Mouse (Mus musculus) activated CD4-positive, CD25-positive, alpha-beta regulatory T cell, adult 4 months (primary cell): ENCODE measurements around the gene Mybpc2. TPM values are rescaled to one million over a fixed set of nuclear protein-coding genes. Genes with fewer than 3 reads are reported as not detected.

ENCODE experiments used
- ATAC-seq: one replicate; pipeline ENCODE4 v1.8.0; 2017
- polyA plus RNA-seq, 2 experiments: library from polyadenylated mRNA; unstranded; fragments of 100-300 nt; shearing (Covaris generic); gene quantifications; one replicate each; pipeline ENCODE4 v1.2.1; 2017

Gene Mybpc2
- polyA plus RNA-seq, 2 experiments from 2014 or later: not detected

GRCm38 (mm10) chr7:44484841-44485571, 39.5 kb downstream of the Mybpc2 start:
- ATAC-seq: peak; percentile 70

DNA sequence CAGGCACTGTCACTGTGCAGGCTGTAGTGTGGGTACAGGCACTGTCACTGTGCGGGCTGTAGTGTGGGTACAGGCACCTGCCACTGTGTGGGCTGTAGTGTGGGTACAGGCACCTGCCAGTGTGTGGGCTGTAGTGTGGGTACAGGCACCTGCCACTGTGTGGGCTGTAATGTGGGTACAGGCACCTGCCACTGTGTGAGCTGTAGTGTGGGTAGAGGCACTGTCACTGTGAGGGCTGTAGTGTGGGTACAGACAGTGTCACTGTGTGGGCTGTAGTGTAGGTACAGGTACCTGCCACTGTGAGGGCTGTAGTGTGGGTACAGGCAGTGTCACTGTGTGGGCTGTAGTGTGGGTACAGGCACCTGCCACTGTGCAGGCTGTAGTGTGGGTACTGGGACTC, 40.3 kb downstream of the Mybpc2 start:
- no peak for ATAC-seq

DNA sequence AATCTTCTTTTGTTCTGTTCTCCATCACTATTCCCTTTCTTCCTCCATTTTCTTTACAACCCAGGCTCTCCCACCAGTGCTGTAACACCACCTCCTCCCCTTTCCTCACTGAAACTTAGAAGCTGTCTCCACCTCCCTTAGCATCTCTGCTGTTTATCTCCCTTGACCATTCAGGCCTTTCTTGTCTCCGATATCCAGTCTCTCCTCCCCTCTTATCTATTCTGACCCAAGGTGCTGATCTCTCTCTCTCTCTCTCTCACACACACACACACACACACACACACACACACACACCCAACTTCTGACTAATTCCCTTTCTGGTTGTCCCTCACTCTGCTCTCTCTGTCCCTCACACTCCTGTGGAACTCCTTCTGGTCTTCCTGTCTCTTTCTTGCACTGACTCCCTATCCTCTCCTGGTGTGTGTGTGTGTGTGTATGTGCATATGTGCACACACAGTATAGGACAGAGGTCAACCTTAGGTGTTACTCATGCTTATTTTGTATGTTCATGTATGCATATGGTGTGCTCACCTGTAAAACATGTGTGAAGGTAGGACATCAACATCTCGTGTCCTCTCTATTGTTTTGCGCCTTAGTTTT, 41.5 kb downstream of the Mybpc2 start:
- ATAC-seq: no peak

- no peak for ATAC-seq
These were observed 49.3 kb downstream of the Mybpc2 start for GRCm38 (mm10) chr7:44475046-44475614.

- ATAC-seq: no peak
These were observed 50.0 kb downstream of the Mybpc2 start for GRCm38 (mm10) chr7:44474419-44474818.

GRCm38 (mm10) chr7:44472961-44473646, 51.4 kb downstream of the Mybpc2 start:
- no peak for ATAC-seq

- ATAC-seq: no peak
These were observed 51.9 kb downstream of the Mybpc2 start for GRCm38 (mm10) chr7:44472558-44472885.

DNA sequence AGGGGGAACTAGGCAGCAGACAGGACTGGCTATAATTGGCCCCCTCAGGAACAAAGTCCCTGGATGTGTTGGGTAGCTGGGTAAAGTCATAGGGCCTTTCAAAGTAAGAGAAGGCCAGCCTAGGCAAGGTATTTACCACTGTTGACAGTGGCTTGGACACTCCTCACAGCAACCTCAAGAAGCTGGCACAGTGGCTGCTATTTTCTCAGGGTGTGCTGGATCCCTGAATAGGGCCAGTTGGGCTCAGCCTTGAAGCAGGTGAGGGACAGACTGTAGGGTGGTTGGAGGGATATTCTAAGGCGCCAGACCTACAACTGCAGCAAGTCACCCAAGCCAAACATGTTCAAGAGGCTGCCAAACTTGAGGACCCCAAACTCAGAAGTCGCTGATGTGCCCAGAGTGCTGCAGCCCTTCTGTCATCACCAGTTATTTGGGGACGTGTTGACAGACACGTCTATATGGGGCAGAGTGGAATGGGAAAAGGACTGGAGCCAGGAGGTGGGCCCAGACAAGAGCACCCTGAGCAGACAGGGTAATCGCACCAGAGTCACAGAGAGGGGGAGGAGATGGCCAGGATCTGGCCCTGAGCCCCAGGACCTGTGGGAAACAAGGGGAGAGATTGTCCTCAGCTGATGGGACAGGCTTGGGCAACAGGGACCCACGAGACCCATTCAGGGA, 52.4 kb downstream of the Mybpc2 start:
- no peak for ATAC-seq

DNA sequence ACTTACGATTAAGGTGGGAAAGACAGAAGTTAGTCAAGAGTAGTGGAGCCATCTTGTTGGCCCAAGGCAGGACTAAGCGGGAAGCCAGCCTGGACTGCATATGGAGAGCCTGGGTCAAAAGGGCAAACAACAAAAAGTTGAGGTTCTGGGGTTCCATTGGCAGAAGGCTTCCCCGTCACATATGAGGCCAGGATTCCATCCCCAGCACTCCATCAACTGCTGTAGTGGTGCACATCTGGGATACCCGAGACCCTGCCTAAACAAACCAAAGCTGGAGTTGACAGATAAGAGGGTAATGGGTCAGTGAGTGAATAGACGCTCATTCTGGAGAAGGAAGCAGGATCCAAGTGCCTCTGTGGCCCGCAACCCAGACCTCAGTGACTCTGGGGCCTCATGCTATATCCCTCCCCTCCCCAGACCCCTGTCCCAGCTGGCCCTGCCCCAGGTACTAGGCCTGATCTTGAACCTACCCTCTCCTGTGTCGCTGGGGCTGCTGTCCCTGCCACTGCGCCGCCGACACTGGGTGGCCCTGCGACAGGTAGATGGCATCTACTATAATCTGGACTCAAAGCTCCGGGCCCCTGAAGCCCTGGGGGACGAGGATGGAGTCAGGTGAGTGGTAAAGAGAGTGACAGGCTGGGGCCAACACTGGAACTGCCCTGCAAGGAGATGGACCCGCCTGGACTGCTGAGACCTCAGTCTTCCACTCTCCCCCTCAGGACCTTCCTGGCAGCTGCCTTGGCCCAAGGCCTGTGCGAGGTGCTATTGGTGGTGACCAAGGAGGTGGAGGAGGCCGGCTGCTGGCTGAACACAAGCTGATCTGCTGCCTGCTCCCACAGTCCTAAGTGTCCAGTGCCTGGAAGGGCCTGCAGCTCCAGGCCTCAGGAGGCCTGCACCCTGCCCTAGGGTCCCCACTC, 53.5 kb downstream of the Mybpc2 start:
- no peak for ATAC-seq

DNA sequence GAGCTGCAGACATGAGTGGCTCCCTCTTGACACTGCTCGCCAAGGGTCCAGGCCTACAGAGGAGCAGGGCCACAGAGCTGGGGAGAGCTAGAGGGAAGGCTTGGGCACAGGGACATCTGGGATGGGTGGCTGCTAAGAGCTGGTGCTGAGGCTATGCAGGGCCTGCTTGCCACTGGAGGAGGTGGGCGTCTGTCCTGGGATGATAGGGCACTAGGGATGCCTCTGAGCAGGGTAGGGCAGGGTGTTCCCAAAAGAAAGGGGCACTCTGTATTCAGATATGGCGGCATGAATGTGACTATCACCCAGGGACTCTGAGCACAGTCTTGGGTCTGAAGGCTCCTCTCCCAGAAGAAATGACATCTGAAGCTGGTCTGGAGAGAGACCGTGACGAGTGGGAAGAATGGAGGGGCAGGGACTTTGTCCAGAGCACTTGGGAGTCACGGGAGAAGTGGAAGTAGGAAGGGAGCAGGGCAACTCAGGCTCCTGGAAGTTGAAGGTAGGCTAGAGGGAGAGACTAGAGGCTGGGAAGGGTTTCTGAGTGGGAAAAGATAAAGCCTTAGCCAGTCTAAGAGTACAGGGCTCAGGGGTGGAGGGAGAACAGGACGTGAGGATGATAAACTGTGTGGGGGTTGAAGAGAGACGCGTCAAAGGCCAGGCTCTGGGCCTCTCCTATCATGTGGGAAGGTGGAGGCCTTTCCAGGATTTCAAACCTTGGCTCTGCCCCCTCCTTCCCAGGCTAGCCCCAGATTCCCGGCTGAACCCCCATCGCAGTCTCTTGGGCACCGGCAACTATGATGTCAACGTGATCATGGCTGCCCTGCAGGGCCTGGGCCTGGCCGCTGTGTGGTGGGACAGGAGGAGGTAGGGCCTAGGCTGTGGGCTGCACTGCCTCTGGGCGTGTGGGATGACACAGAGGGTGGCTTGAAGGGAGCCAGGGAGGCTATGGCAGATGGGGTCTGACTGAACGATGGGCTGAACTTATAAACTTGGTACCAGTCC, 54.5 kb downstream of the Mybpc2 start:
- no peak for ATAC-seq

GRCm38 (mm10) chr7:44468644-44469285, 55.7 kb downstream of the Mybpc2 start:
- no peak for ATAC-seq

- ATAC-seq: peak; percentile 97
These were observed 56.5 kb downstream of the Mybpc2 start, which contains the start of gene Josd2 for GRCm38 (mm10) chr7:44467811-44468411. TSS of gene Josd2 (plus strand) at chr7:44467980.

- no peak for ATAC-seq
These were observed 57.6 kb downstream of the Mybpc2 start for GRCm38 (mm10) chr7:44466888-44467311.

GRCm38 (mm10) chr7:44466006-44466887, 58.2 kb downstream of the Mybpc2 start:
- ATAC-seq: no peak

DNA sequence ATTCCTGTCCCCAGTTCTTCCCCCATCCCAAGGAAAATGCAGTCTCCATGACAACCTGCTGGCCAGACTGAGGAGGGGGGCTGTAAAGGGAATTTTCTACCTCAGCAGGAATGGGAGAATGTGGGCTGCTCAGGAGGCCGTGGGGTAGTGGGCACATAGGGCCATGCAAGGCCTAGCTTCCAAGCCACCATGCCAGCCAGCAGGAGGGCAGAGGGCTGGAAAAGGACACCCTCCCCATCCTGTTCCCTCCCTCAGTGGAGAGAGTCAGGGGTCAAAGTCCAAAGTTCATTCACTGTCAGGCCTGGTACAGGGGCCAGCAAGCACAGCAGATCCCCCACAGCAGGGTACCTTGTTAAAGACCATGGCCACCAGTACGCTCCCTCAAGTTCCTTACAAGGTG, 59.3 kb downstream of the Mybpc2 start, which contains the start of gene Aspdh:
Aspdh (plus strand) TSS at position 281 of the 400 bp plus-strand sequence.
- ATAC-seq: no peak

DNA sequence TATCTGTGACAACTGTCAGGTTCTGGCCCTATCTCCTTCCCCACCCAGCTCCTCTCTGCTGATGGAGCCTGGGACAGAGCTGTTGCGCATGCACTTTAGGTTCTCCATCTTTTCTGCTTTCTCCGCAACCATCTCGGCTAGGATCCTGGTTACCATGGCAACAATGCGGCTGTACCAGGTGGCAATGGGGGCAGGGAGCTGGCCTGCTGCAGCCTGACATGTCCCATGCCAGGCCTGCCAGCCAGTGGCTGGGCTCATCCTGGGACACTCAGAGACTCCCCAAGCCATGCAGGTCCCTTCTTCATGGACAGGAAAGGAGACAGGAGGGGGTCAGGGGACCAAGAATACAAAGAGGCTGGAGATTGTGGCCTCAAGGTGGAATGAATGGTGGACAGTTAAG, 59.9 kb downstream of the Mybpc2 start:
- ATAC-seq: no peak

GRCm38 (mm10) chr7:44463556-44464225, 60.8 kb downstream of the Mybpc2 start:
- no peak for ATAC-seq

GRCm38 (mm10) chr7:44463056-44463425, 61.4 kb downstream of the Mybpc2 start:
- ATAC-seq: no peak
